Mouse (Mus musculus): ENCODE data around the gene Mc3r. TPM values are rescaled to one million over a fixed set of nuclear protein-coding genes. Genes with fewer than 3 reads are reported as not detected.

Mc3r gene
- polyA plus RNA-seq, 1 experiment from 2014 or later, result 0.14 TPM

- Histone ChIP-seq H3K4me2 (replicated peaks) (no peak overlapping the region), H3K9me3 (no peaks in the 10 kb centered on the region), H3K9ac (no peak overlapping the region), H3K27ac (no peak overlapping the region), H3K36me3 (no peaks in the 10 kb centered on the region), H3K4me3 (no peak overlapping the region), H3K27me3 (peaks cover 12% of the 10 kb centered on the region; the same call in 1 of the 2 replicates), H3K4me1 (0 out of 2 replicates have a peak, but pooled peaks cover 6% of the 10 kb centered on the region)
- no peak for ATAC-seq (ENCODE audit: low FRiP score, low read depth)
- 63% methylated on average over 7 of the region's 7 CpGs for WGBS
Measured at GRCm38 (mm10) chr2:172222891-172223290, 25.4 kb upstream of the Mc3r start.

DNA sequence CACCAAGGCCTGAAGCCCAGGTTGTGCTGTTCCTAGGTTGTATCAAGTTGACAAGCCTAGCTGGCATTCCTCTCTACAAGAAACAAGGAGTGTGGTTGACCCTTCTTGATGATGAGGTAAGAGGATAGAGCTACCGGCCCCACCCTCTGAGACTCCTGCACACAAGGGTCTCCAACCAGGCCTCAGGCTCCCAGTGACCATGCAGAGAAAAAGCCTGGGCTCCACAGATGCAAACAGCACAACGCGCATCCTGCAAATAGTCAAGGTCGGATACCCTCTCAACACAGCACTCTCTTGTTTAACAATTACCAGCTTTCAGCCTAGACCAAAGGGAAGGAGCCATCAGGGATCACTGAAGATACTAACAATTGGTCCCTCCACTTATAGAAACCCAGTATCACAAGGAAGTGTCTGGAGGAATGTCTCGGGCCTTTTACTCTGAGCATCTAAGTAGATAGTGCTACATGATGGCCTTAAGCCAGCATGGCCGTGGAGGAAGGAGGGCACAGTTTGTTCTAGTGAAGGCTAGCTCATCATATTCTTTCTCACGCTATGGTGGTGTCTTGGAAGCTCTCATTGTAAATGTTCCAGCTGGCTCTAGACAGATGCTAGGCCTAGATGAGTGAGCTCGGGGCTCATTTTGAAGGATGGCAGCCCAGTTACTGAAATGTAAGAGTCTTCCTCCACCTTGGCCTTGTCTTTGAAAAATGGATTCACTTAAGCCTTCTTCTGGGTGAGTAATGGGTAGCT is 24.7 kb upstream of the Mc3r start:
- Histone ChIP-seq H3K4me1 (0 out of 2 replicates have a peak, but pooled peaks cover 6% of the 10 kb centered on the region), H3K27me3 (peaks cover 12% of the 10 kb centered on the region; the same call in 1 of the 2 replicates), H3K27ac (no peak overlapping the region), H3K4me2 (replicated peaks) (no peak overlapping the region), H3K9ac (no peak overlapping the region), H3K36me3 (no peaks in the 10 kb centered on the region), H3K4me3 (no peak overlapping the region), H3K9me3 (no peaks in the 10 kb centered on the region)
- WGBS, result 89% methylated on average over 8 of the region's 8 CpGs
- no peak for ATAC-seq (ENCODE audit: low FRiP score, low read depth)

DNA sequence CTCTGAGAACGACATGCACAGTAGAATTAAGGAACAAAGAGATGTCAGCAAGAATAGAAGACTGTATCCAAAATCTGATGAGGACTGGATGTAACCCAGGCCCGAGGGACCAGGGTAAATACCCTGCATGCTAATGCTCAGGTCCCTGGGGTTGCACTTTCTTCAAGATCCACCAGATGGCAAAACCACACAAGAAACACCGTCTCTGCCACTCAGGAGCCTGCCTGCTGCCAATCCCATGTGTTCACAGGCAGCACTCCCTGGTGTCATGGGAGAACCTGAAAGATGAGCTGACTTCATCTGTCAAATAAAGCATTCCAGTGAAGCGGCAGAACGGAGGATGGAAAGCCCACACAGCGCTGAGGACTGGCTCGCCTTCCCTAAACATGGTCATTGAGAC is 21.3 kb upstream of the Mc3r start:
- H3K4me3 ChIP-seq, result no peak overlapping the region
- no peaks in the 10 kb centered on the region for H3K36me3 ChIP-seq
- H3K4me1 ChIP-seq, result 0 out of 2 replicates have a peak, but pooled peaks cover 6% of the 10 kb centered on the region
- H3K9ac ChIP-seq, result no peak overlapping the region
- H3K4me2 ChIP-seq (replicated peaks), result no peak overlapping the region
- no peak for ATAC-seq (ENCODE audit: low FRiP score, low read depth)
- H3K27me3 ChIP-seq, result peaks cover 15% of the 10 kb centered on the region
- no peaks in the 10 kb centered on the region for H3K9me3 ChIP-seq
- no peak overlapping the region for H3K27ac ChIP-seq
- 38% methylated on average over 7 of the region's 7 CpGs for WGBS

DNA sequence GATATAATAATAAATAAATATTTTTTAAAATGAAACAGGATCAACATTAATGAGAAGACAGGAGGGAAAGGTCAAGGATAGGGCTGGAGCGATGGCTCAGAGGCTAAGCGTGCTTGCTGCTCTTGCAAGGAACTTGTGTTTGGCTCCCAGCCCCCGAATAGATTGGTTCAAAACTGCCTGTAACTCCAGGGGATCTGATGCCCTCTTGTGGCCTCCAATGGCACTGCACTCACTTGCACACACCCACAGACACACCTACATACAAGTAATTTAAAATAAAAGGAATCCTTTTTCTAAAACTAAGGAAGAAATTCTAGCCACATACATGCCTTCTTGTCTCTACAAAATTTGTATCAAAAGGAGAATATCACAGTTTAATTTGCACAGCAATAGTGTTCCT is 20.5 kb upstream of the Mc3r start:
- no peak overlapping the region for H3K4me2 ChIP-seq (replicated peaks)
- H3K36me3 ChIP-seq, result no peaks in the 10 kb centered on the region
- 88% methylated on average over 3 of the region's 3 CpGs for WGBS
- no peaks in the 10 kb centered on the region for H3K9me3 ChIP-seq
- peaks cover 6% of the 10 kb centered on the region; the same call in 1 of the 2 replicates for H3K27me3 ChIP-seq
- no peak overlapping the region for H3K27ac ChIP-seq
- H3K4me3 ChIP-seq, result no peak overlapping the region
- 0 out of 2 replicates have a peak, but pooled peaks cover 5% of the 10 kb centered on the region for H3K4me1 ChIP-seq
- ATAC-seq (ENCODE audit: low FRiP score, low read depth), result no peak
- H3K9ac ChIP-seq, result no peak overlapping the region

- H3K27ac ChIP-seq, result no peak overlapping the region
- no peak overlapping the region for H3K4me3 ChIP-seq
- H3K27me3 ChIP-seq, result peaks cover 7% of the 10 kb centered on the region; the same call in 1 of the 2 replicates
- no peak overlapping the region for H3K4me2 ChIP-seq (replicated peaks)
- ATAC-seq (ENCODE audit: low FRiP score, low read depth), result no peak
- no peak overlapping the region for H3K9ac ChIP-seq
- H3K36me3 ChIP-seq, result no peaks in the 10 kb centered on the region
- 60% methylated on average over 3 of the region's 3 CpGs for WGBS
- no peaks in the 10 kb centered on the region for H3K9me3 ChIP-seq
- no peaks in the 10 kb centered on the region for H3K4me1 ChIP-seq
Measured at GRCm38 (mm10) chr2:172229190-172229589, 19.1 kb upstream of the Mc3r start.

DNA sequence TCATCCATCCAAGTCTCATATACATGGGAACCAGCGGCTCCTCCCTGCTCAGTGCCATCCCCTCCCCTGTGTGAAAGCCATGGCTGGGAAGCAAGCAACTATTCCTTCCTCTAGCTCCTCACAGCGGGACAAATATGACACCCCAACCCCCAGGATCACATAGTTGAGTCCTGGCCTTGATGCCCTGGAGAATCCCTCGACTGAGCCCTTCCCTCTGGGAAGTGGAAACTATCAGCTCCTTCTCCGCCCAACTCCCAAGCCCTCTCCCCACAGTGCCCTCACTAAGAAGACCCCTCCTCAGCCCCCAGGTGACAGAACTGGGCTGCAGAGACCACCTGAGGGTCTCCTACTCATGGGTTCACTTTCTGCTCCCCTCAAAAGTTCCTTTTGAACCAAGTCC is 18.2 kb upstream of the Mc3r start:
- no peaks in the 10 kb centered on the region for H3K4me1 ChIP-seq
- H3K9me3 ChIP-seq, result no peaks in the 10 kb centered on the region
- peaks cover 7% of the 10 kb centered on the region; the same call in 1 of the 2 replicates for H3K27me3 ChIP-seq
- 56% methylated on average over 4 of the region's 4 CpGs for WGBS
- no peaks in the 10 kb centered on the region for H3K36me3 ChIP-seq
- H3K4me3 ChIP-seq, result no peak overlapping the region
- no peak overlapping the region for H3K9ac ChIP-seq
- no peak overlapping the region for H3K4me2 ChIP-seq (replicated peaks)
- no peak overlapping the region for H3K27ac ChIP-seq
- no peak for ATAC-seq (ENCODE audit: low FRiP score, low read depth)

DNA sequence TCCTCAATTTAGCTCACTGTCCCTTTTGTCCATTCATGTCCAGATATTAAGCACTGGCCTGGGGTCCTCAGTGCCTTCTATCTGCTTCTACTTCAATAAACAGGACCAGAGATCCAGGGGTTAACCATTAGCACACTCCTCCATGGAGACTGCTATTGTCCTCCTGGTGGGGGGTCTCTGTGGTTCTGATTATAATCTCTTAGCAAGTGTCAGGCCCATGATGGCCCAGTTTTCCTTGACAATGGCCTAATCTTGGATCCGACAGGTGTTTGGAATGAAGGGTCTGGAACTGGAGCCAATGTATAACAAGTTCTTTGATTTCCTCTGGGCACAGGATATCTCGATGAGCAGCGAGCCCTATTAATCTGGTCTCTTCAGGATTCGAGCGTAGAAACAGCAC is 10.1 kb upstream of the Mc3r start:
- H3K36me3 ChIP-seq, result no peaks in the 10 kb centered on the region

DNA sequence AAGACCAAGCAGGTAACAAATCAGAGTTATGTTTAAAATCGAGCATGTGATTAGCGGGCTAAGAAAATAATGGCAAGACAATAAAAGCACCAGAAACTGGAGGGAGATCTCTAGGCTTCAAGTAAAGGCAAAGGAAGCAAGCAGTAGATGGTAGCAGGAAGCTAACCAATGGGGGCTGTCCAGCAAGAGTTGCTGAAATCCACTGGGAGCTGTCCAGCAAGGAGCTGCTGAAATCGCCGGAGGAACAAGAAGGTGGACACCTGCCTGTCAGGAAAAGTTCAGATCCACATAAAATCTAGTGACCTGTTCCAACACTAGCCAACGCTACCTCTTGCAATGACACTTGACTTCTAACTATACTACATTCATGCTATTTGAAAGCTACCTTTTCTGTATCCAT is 7.3 kb upstream of the Mc3r start:
- Histone ChIP-seq H3K4me2 (replicated peaks) (no peak overlapping the region), H3K9ac (no peak overlapping the region), H3K9me3 (no peaks in the 10 kb centered on the region), H3K4me3 (no peak overlapping the region), H3K27ac (no peak overlapping the region), H3K27me3 (peaks cover 4% of the 10 kb centered on the region), H3K4me1 (no peaks in the 10 kb centered on the region), H3K36me3 (no peaks in the 10 kb centered on the region)
- WGBS, result 16% methylated on average over 5 of the region's 5 CpGs
- ATAC-seq (ENCODE audit: low FRiP score, low read depth), result no peak

More for the DNA sequence above, 10.1 kb upstream of the Mc3r start:
- H3K27me3 ChIP-seq, result 0 out of 2 replicates have a peak, but pooled peaks cover 2% of the 10 kb centered on the region
- H3K27ac ChIP-seq, result no peak overlapping the region
- H3K9ac ChIP-seq, result no peak overlapping the region
- no peak overlapping the region for H3K4me2 ChIP-seq (replicated peaks)
- no peaks in the 10 kb centered on the region for H3K4me1 ChIP-seq
- no peak for ATAC-seq (ENCODE audit: low FRiP score, low read depth)
- H3K4me3 ChIP-seq, result no peak overlapping the region
- 80% methylated on average over 5 of the region's 5 CpGs for WGBS
- no peaks in the 10 kb centered on the region for H3K9me3 ChIP-seq

GRCm38 (mm10) chr2:172245497-172245896 is 2.8 kb upstream of the Mc3r start:
- H3K27ac ChIP-seq, result no peak overlapping the region
- no peak overlapping the region for H3K4me2 ChIP-seq (replicated peaks)
- H3K36me3 ChIP-seq, result no peaks in the 10 kb centered on the region
- H3K27me3 ChIP-seq, result peaks cover 47% of the 10 kb centered on the region
- no peaks in the 10 kb centered on the region for H3K9me3 ChIP-seq
- H3K9ac ChIP-seq, result no peak overlapping the region
- ATAC-seq (ENCODE audit: low FRiP score, low read depth), result no peak
- H3K4me3 ChIP-seq, result no peak overlapping the region
- WGBS, result 45% methylated on average over 8 of the region's 8 CpGs
- 0 out of 2 replicates have a peak, but pooled peaks cover 3% of the 10 kb centered on the region for H3K4me1 ChIP-seq

DNA sequence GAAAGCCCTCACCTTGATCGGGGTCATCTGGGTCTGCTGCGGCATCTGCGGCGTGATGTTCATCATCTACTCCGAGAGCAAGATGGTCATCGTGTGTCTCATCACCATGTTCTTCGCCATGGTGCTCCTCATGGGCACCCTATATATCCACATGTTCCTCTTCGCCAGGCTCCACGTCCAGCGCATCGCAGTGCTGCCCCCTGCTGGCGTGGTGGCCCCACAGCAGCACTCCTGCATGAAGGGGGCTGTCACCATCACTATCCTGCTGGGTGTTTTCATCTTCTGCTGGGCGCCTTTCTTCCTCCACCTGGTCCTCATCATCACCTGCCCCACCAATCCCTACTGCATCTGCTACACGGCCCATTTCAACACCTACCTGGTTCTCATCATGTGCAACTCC is 1.0 kb downstream of the Mc3r start:
- no peak for ATAC-seq (ENCODE audit: low FRiP score, low read depth)
- Histone ChIP-seq H3K27ac (no peak overlapping the region), H3K9me3 (no peaks in the 10 kb centered on the region), H3K4me1 (peaks cover 7% of the 10 kb centered on the region; the same call in 1 of the 2 replicates), H3K27me3 (peaks cover 54% of the 10 kb centered on the region), H3K4me2 (replicated peaks) (no peak overlapping the region), H3K36me3 (no peaks in the 10 kb centered on the region), H3K9ac (no peak overlapping the region), H3K4me3 (no peak overlapping the region)
- WGBS, result 76% methylated on average over 14 of the region's 14 CpGs

DNA sequence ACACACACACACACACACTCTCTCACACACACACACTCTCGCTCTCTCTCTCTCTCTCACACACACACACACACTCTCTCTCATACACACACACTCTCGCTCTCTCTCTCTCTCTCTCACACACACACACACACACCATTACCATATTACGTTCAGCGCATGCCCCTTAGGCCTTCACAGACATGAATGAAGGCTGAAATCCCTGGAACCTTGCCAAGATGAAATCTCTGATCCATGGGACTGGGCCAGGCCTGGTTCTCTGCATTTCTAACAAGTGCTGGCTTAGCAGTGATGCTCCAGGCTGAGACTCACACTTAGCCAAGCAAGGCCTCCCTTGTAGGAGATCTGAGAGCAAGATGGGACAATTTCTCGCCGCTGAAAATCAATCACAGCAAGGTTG is 8.1 kb downstream of the Mc3r start:
- Histone ChIP-seq H3K27me3 (peaks cover 4% of the 10 kb centered on the region; the same call in 1 of the 2 replicates), H3K4me3 (no peak overlapping the region), H3K9ac (no peak overlapping the region), H3K9me3 (no peaks in the 10 kb centered on the region), H3K4me2 (replicated peaks) (no peak overlapping the region), H3K4me1 (peaks cover 4% of the 10 kb centered on the region; the same call in 1 of the 2 replicates), H3K36me3 (no peaks in the 10 kb centered on the region), H3K27ac (no peak overlapping the region)
- no peak for ATAC-seq (ENCODE audit: low FRiP score, low read depth)
- WGBS, result 77% methylated on average over 6 of the region's 6 CpGs

DNA sequence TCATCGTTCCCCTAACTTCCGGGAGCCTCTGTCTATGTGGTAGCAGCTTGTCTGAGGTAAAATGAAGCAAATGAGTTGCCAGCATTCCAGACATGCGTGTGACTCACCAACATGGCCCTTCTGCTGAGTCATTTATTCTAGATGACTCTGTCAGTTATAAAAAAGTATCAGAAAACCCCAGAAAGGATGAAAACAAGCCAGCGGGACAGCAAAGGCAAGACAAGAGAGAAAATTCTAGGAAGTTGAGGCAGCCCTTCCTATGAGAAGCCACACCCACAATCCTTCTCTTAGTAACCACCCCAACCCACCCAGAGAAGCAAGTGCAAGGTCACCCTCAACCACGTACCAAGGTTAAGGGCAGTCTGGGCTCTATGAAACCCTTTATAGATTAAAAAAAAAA is 8.7 kb downstream of the Mc3r start:
- Histone ChIP-seq H3K36me3 (no peaks in the 10 kb centered on the region), H3K9me3 (no peaks in the 10 kb centered on the region), H3K4me3 (no peak overlapping the region), H3K27me3 (no peaks in the 10 kb centered on the region), H3K4me2 (replicated peaks) (no peak overlapping the region), H3K27ac (no peak overlapping the region), H3K9ac (no peak overlapping the region), H3K4me1 (no peaks in the 10 kb centered on the region)
- WGBS, result 81% methylated on average over 5 of the region's 5 CpGs
- no peak for ATAC-seq (ENCODE audit: low FRiP score, low read depth)
